Mouse (Mus musculus) forebrain, embryonic 15.5 days (tissue): ENCODE results near the gene Nup107. TPM values are rescaled to one million over a fixed set of nuclear protein-coding genes. Genes with fewer than 3 reads are reported as not detected.
A peak's percentile ranks its signal among the peaks of the same experiment; 100 is the strongest.
"Not testable (repeated sequence)": the region's sequence is repeated elsewhere in the genome, so short reads cannot be mapped to it uniquely, and the experiment has no call there.

ENCODE experiments used
- ATAC-seq: fragments of 200-750 bp; cut with Nextera tagmentation; replicated peaks from 2 replicates; pipeline ENCODE4 v1.8.0; 2017; ENCODE audit warnings: mild to moderate bottlenecking, moderate TSS enrichment, moderate library complexity
- H3K27ac ChIP-seq: fragments of 300-500 bp; sonication (generic); replicated peaks from 2 replicates; pipeline ENCODE4 v1.5.1; 2015; ENCODE audit warnings: mild to moderate bottlenecking, inconsistent platforms
- H3K27me3 ChIP-seq: fragments of 300-500 bp; sonication (generic); 2 replicates; pipeline ENCODE4 v1.6.1; 2015; ENCODE audit warnings: inconsistent platforms
- H3K36me3 ChIP-seq: fragments of 300-500 bp; sonication (generic); 2 replicates; pipeline ENCODE4 v1.6.1; 2015; ENCODE audit warnings: mild to moderate bottlenecking, inconsistent platforms
- H3K4me1 ChIP-seq: fragments of 300-500 bp; sonication (generic); 2 replicates; pipeline ENCODE4 v1.6.1; 2015; ENCODE audit warnings: inconsistent platforms
- H3K4me2 ChIP-seq: fragments of 300-500 bp; sonication (generic); replicated peaks from 2 replicates; pipeline ENCODE4 v1.6.1; 2015; ENCODE audit warnings: mild to moderate bottlenecking, inconsistent platforms
- H3K4me3 ChIP-seq: fragments of 300-500 bp; sonication (generic); 2 replicates; pipeline ENCODE4 v1.5.1; 2015; ENCODE audit warnings: mild to moderate bottlenecking, inconsistent platforms
- H3K9ac ChIP-seq: fragments of 300-500 bp; sonication (generic); replicated peaks from 2 replicates; pipeline ENCODE4 v1.6.1; 2015; ENCODE audit warnings: mild to moderate bottlenecking, inconsistent platforms
- H3K9me3 ChIP-seq: fragments of 300-500 bp; sonication (generic); 2 replicates; pipeline ENCODE4 v1.6.1; 2016; ENCODE audit warnings: inconsistent platforms
- WGBS: fragments of 180-500 bp; shearing (Covaris S2); methylation state at CpG from one replicate; pipeline ENCODE4 v1.1.7; 2015; ENCODE audit warnings: mixed read lengths; 5-methylcytosine and 5-hydroxymethylcytosine counted together
- polyA plus RNA-seq: library from polyadenylated mRNA; unstranded; fragments of >200 nt; fragmentation: Nextera tagmentation; extraction: Ambion mirVana; gene quantifications from 2 replicates; pipeline ENCODE4 v1.2.1, GENCODE M21; 2015

Nup107 gene
- polyA plus RNA-seq, 1 experiment from 2014 or later, result 59.5 TPM

DNA sequence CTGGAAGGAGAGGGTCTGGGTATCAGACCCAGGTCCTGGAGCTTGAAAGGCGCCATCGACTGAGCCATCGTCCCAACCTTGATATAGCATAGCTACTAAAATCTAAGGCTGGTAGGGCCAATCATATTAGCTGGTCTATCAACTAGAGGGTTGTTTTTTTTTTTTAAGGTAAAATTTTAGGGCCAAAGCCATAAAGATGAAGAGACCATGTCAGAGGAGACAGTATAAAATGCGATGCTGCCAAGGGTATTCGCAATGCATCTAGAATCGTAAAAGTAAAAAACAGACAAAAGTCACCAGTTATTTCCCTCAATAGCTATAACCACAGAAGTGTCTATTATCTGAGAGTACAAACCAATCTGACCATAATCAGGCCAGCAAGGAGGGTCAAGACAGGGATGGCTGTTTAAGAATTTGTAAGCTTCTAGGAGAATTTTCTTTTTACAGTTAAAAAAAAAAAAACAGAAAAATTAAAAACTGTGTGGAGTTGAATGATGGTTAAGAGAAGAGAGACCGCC, 40.1 kb downstream of the Nup107 start:
- H3K4me3 ChIP-seq, result no peak overlapping the region
- ATAC-seq, result no peak
- no peak overlapping the region for H3K4me2 ChIP-seq
- no peaks in the 10 kb centered on the region for H3K27me3 ChIP-seq
- 97% methylated on average over 7 of the region's 7 CpGs for WGBS
- no peaks in the 10 kb centered on the region for H3K4me1 ChIP-seq
- peaks cover 58% of the 10 kb centered on the region for H3K36me3 ChIP-seq
- H3K9ac ChIP-seq, result no peak overlapping the region
- H3K27ac ChIP-seq, result no peak overlapping the region
- H3K9me3 ChIP-seq, result no peaks in the 10 kb centered on the region

DNA sequence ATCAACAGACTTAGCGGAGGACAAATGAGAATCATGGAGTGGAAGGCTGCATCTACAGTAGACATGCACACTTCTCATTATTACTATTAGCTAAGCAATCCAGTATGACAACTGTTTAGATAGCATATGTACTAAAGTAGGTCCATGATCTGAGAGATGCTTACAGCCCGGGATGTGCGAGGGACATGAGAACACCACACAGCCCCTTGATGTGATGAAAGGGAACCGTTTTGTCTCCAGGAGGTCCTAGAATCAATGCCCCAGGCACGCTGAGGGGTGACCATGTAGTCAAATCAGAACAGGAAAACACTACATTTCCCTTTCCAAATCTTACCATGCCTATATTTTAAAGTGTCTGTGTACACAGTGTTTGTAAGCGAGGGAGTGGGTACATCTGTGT, 40.8 kb downstream of the Nup107 start:
- Histone ChIP-seq H3K36me3 (peaks cover 51% of the 10 kb centered on the region), H3K27ac (no peak overlapping the region), H3K9me3 (no peaks in the 10 kb centered on the region), H3K4me1 (no peaks in the 10 kb centered on the region), H3K4me3 (no peak overlapping the region), H3K9ac (no peak overlapping the region), H3K4me2 (no peak overlapping the region), H3K27me3 (no peaks in the 10 kb centered on the region)
- no peak for ATAC-seq
- 97% methylated on average over 6 of the region's 6 CpGs for WGBS

DNA sequence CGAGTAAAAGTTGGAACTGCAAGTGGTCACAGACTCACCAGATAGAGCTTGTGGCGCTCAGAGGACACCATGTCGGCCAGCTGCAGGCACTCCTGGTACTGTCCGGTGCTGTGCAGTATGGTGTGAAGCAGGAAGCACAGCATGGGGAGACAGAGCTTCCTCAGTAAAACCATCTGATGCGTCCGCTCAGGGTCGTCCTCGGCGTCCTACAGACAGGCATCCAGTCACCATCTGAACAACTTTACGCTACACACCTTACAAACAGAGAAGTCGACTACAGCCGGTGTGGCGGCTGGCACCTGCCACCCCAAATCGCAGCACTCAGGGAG, 41.3 kb downstream of the Nup107 start:
- Histone ChIP-seq H3K9ac (no peak overlapping the region), H3K4me2 (no peak overlapping the region), H3K9me3 (no peaks in the 10 kb centered on the region), H3K27ac (no peak overlapping the region), H3K4me3 (no peak overlapping the region), H3K27me3 (no peaks in the 10 kb centered on the region), H3K36me3 (peaks cover 48% of the 10 kb centered on the region), H3K4me1 (no peaks in the 10 kb centered on the region; the same call in 1 of the 2 replicates)
- WGBS, result 95% methylated on average over 14 of the region's 14 CpGs
- no peak for ATAC-seq

- peaks cover 42% of the 10 kb centered on the region for H3K36me3 ChIP-seq
- no peaks in the 10 kb centered on the region; the same call in 1 of the 2 replicates for H3K4me1 ChIP-seq
- WGBS, result 96% methylated on average over 5 of the region's 5 CpGs
- no peak for ATAC-seq
- H3K4me3 ChIP-seq, result no peak overlapping the region
- H3K27ac ChIP-seq, result no peak overlapping the region
- H3K4me2 ChIP-seq, result no peak overlapping the region
- H3K9ac ChIP-seq, result no peak overlapping the region
- H3K27me3 ChIP-seq, result no peaks in the 10 kb centered on the region
- no peaks in the 10 kb centered on the region for H3K9me3 ChIP-seq
These were observed 41.8 kb downstream of the Nup107 start for GRCm38 (mm10) chr10:117750529-117751281.

GRCm38 (mm10) chr10:117749787-117750343, 42.6 kb downstream of the Nup107 start:
- 95% methylated on average over 14 of the region's 14 CpGs for WGBS
- H3K9me3 ChIP-seq, result no peaks in the 10 kb centered on the region
- no peaks in the 10 kb centered on the region for H3K27me3 ChIP-seq
- ATAC-seq, result no peak
- H3K36me3 ChIP-seq, result peaks cover 37% of the 10 kb centered on the region
- H3K9ac ChIP-seq, result no peak overlapping the region
- no peak overlapping the region for H3K4me3 ChIP-seq
- H3K4me1 ChIP-seq, result peaks cover 4% of the 10 kb centered on the region
- no peak overlapping the region for H3K27ac ChIP-seq
- H3K4me2 ChIP-seq, result no peak overlapping the region

DNA sequence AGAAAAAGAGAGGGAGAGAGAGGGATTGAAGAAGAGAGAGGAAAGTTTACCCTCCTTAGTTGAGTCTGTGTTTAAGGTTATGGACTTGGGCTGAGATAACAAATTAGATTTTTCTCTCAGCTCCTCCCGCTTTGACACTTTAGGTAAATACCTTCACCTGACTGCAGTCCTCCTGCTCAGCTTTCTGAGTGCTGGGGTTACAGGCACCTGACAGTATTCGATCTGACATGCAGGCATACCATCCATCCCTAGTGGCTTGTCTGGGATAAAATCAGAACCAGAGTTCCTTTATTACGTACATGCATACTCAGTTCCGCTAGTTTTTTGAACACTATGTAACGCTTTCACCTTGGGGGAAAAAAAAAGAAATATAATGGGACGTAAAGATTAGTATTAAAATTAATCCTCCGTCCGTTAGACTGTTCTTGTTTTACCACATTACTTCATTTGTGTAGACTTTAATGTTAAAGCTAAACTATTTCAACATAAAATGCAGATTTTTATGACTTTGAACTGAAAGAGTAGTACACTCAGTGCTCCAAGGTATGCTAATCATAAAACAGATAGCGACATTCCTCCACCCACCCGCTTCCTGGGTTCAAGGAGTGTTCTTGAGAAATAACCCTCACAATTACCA, 43.3 kb downstream of the Nup107 start:
- Histone ChIP-seq H3K27me3 (no peaks in the 10 kb centered on the region), H3K4me1 (peaks cover 11% of the 10 kb centered on the region), H3K9ac (no peak overlapping the region), H3K36me3 (peaks cover 31% of the 10 kb centered on the region), H3K9me3 (no peaks in the 10 kb centered on the region), H3K4me2 (no peak overlapping the region), H3K27ac (no peak overlapping the region), H3K4me3 (no peak overlapping the region)
- ATAC-seq, result no peak
- WGBS, result 96% methylated on average over 10 of the region's 10 CpGs

- 91% methylated on average over 10 of the region's 10 CpGs for WGBS
- Histone ChIP-seq H3K27ac (no peak overlapping the region), H3K4me3 (no peak overlapping the region), H3K9ac (no peak overlapping the region), H3K36me3 (peaks cover 29% of the 10 kb centered on the region), H3K9me3 (no peaks in the 10 kb centered on the region), H3K27me3 (no peaks in the 10 kb centered on the region), H3K4me2 (no peak overlapping the region), H3K4me1 (peaks cover 18% of the 10 kb centered on the region)
- no peak for ATAC-seq
These were observed 44.0 kb downstream of the Nup107 start for GRCm38 (mm10) chr10:117748276-117749049.

- Histone ChIP-seq H3K9me3 (no peaks in the 10 kb centered on the region), H3K4me1 (peaks cover 21% of the 10 kb centered on the region)
- 95% methylated on average over 7 of the region's 7 CpGs for WGBS
These were observed 44.8 kb downstream of the Nup107 start for GRCm38 (mm10) chr10:117747711-117748110.

GRCm38 (mm10) chr10:117746297-117746883, 46.1 kb downstream of the Nup107 start, which contains the start of gene Slc35e3:
TSS of gene Slc35e3 (minus strand) at chr10:117746365.
- no peak within 1 kb of the TSS; the same call in 1 of the 2 replicates for H3K27ac ChIP-seq
- peaks cover 21% of the 10 kb centered on the region for H3K4me1 ChIP-seq
- peak within 1 kb of the TSS; percentile 67 for H3K9ac ChIP-seq
- 15% methylated on average over 46 of the region's 46 CpGs for WGBS
- peaks cover 22% of the 10 kb centered on the region for H3K36me3 ChIP-seq
- H3K27me3 ChIP-seq, result no peaks in the 10 kb centered on the region
- ATAC-seq, result peak; percentile 98
- H3K4me2 ChIP-seq, result peak within 1 kb of the TSS; percentile 66
- H3K9me3 ChIP-seq, result no peaks in the 10 kb centered on the region
- peak within 1 kb of the TSS; percentile 63 for H3K4me3 ChIP-seq

More at GRCm38 (mm10) chr10:117747711-117748110, 44.8 kb downstream of the Nup107 start:
- no peak for ATAC-seq
- no peak overlapping the region for H3K9ac ChIP-seq
- peaks cover 26% of the 10 kb centered on the region for H3K36me3 ChIP-seq
- H3K4me2 ChIP-seq, result no peak overlapping the region
- H3K4me3 ChIP-seq, result no peak overlapping the region
- no peak overlapping the region for H3K27ac ChIP-seq
- H3K27me3 ChIP-seq, result no peaks in the 10 kb centered on the region

DNA sequence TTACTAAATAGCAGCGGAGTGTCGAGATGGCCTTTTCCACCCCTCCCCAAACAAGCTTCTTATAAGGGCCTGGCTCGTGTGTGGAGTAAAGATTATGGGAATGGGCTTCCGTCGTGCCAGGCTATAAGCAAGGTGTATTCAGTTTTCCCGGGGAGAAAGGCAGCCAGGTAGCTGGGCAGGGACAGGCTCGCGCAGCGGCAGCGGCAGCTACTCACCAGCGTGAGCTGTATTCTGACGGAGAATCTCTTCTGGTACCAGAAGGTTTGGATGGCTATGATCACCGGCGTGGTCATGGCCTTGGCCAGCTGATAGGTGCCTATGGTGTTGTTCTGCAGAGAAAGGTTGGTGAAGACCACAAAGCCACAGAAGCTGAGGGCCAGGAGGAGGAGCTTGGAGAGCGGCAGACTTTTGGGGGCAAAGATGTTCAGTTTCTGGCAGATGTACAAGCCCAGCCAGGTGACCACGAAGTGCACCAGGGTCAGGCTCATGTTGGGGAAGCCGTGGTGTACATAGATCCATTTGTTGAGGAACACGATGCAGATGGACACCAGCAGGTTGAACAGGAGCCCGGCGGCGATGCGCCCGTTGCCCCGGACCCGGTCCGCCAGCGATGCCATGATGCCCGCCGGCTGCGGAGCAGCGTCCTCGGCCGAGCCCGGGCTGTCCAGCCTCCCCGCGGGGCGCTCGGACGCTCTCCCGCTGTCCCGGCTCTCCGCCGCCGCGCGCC, 46.8 kb downstream of the Nup107 start:
- Histone ChIP-seq H3K4me1 (peaks cover 21% of the 10 kb centered on the region), H3K4me3 (peak overlapping the region; percentile 63), H3K36me3 (peaks cover 15% of the 10 kb centered on the region), H3K4me2 (peak overlapping the region; percentile 66), H3K9ac (peak overlapping the region; percentile 67)
- H3K27me3 ChIP-seq, H3K27ac ChIP-seq, H3K9me3 ChIP-seq: not testable (repeated sequence)
- WGBS, result under 1% methylated on average over 20 of the region's 46 CpGs
- ATAC-seq, result peak; percentile 43

DNA sequence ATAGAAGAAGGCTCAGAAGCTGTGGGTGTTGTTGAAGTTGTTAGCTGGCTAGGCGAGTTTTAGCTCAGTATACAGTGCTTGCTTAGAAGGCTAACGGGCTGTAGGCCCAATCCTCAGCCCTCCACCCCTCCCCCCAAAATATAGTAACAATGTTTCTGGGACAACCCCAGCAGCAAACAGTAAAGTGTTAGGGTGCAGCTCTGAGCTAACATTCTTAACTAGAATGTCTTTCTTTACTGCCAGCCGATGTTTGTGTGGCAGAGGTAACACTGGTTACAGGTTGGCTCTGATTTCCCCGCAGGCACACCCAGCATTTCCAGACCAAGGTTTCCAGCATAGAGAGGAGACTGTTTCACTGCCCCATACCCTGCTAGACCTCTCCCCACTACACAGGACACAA, 48.6 kb downstream of the Nup107 start:
- no peak for ATAC-seq
- Histone ChIP-seq H3K27me3 (no peaks in the 10 kb centered on the region), H3K36me3 (peaks cover 20% of the 10 kb centered on the region), H3K27ac (no peak overlapping the region), H3K4me3 (no peak overlapping the region), H3K4me2 (no peak overlapping the region), H3K4me1 (peaks cover 21% of the 10 kb centered on the region), H3K9me3 (no peaks in the 10 kb centered on the region), H3K9ac (no peak overlapping the region)
- 81% methylated on average over 4 of the region's 4 CpGs for WGBS
